Mouse (Mus musculus): ENCODE data around the gene Brd7.

GRCm38 (mm10) chr8:88309274-88309873, 52.6 kb downstream of the Brd7 start:
- TF ChIP-seq GATA1 (IDR thresholded peaks at IDR 0.05; ENCODE audit: low read length) (no peak), TAL1 (IDR thresholded peaks at IDR 0.05; ENCODE audit: low read length) (no peak)

All from erythroblast, embryonic 14.5 days (primary cell).